Mouse (Mus musculus): ENCODE measurements at regions not wholly inside any gene's neighbourhood (a gene's known extent, or its start where the extent isn't known, plus 50 kb on each side); places are given as distances from the start of the nearest gene placed in this dataset.

GRCm38 (mm10) chr6:7785407-7785806 lies 59.2 kb upstream of the C1galt1 start:
- TF ChIP-seq CTCF (IDR thresholded peaks at IDR 0.05; ENCODE audit: insufficient read depth, low read length) (no peak), POLR2A (IDR thresholded peaks at IDR 0.05; ENCODE audit: borderline replicate concordance, extremely low read depth, low read depth, low read length) (no peak)
